Mouse (Mus musculus) heart, embryonic 14.5 days (tissue): ENCODE results near the gene Tmem135. TPM values are rescaled to one million over a fixed set of nuclear protein-coding genes. Genes with fewer than 3 reads are reported as not detected.
A peak's percentile ranks its signal among the peaks of the same experiment; 100 is the strongest.

Experiments
- ATAC-seq: fragments of 200-750 bp; cut with Nextera tagmentation; 2 replicates; pipeline ENCODE4 v1.8.0; 2017; ENCODE audit warnings: low read depth, moderate TSS enrichment; ENCODE audit not compliant: insufficient number of reproducible peaks, insufficient read depth, low FRiP score
- H3K27ac ChIP-seq, 2 experiments: fragments of 200-500 bp in 1 of 2; fragments of 300-500 bp in 1 of 2; sonication (generic) in 1 of 2; replicated peaks in 1 of 2; 2 replicates each; pipeline ENCODE4 v1.5.1; 2012 to 2014; ENCODE audit warnings: low read depth in 2 of 2, low read length in 2 of 2, control low read depth in 1 of 2, mild to moderate bottlenecking in 1 of 2, mixed read lengths in 1 of 2; ENCODE audit not compliant: control insufficient read depth in 1 of 2, insufficient read depth in 1 of 2
- H3K27me3 ChIP-seq: fragments of 300-500 bp; sonication (generic); 2 replicates; pipeline ENCODE4 v1.6.1; 2014; ENCODE audit warnings: mild to moderate bottlenecking, low read length, control low read depth; ENCODE audit not compliant: control insufficient read depth, insufficient read depth
- H3K36me3 ChIP-seq: fragments of 300-500 bp; sonication (generic); 2 replicates; pipeline ENCODE4 v1.6.1; 2014; ENCODE audit warnings: mild to moderate bottlenecking, control low read depth, low read length, mixed read lengths; ENCODE audit not compliant: control insufficient read depth, insufficient read depth
- H3K4me1 ChIP-seq, 2 experiments: fragments of 200-500 bp in 1 of 2; fragments of 300-500 bp in 1 of 2; sonication (generic) in 1 of 2; 2 replicates each; pipeline ENCODE4 v1.6.1; 2012 to 2014; ENCODE audit warnings: low read length in 2 of 2, control low read depth in 1 of 2, mixed read lengths in 1 of 2; ENCODE audit not compliant: control insufficient read depth in 2 of 2, insufficient read depth in 2 of 2
- H3K4me2 ChIP-seq: fragments of 300-500 bp; sonication (generic); 2 replicates; pipeline ENCODE4 v1.6.1; 2014; ENCODE audit warnings: mild to moderate bottlenecking, low read length
- H3K4me3 ChIP-seq, 2 experiments: fragments of 200-500 bp in 1 of 2; fragments of 300-500 bp in 1 of 2; sonication (generic) in 1 of 2; 2 replicates each; pipeline ENCODE4 v1.5.1; 2012 to 2014; ENCODE audit warnings: low read length in 2 of 2, mild to moderate bottlenecking in 2 of 2, control low read depth in 1 of 2, low read depth in 1 of 2, moderate library complexity in 1 of 2; ENCODE audit not compliant: control insufficient read depth in 1 of 2, insufficient read depth in 1 of 2
- H3K9ac ChIP-seq: fragments of 300-500 bp; sonication (generic); 2 replicates; pipeline ENCODE4 v1.6.1; 2014; ENCODE audit warnings: mild to moderate bottlenecking, low read length
- H3K9me3 ChIP-seq: fragments of 300-500 bp; sonication (generic); 2 replicates; pipeline ENCODE4 v1.6.1; 2016; ENCODE audit warnings: low read length, control low read depth; ENCODE audit not compliant: control insufficient read depth
- whole genome bisulfite sequencing: fragments of 180-500 bp; shearing (Covaris S2); extraction: QIAGEN DNeasy Blood & Tissue Kit; methylation state at CpG from one replicate; pipeline ENCODE4 v1.1.7; 2014; 5-methylcytosine and 5-hydroxymethylcytosine counted together
- polyA plus RNA-seq: library from polyadenylated mRNA; unstranded; fragments of >200 nt; fragmentation: Nextera tagmentation; extraction: Ambion mirVana; gene quantifications from 2 replicates; pipeline ENCODE4 v1.2.1, GENCODE M21; 2014

Tmem135 gene
- polyA plus RNA-seq, 1 experiment from 2014 or later: 28.4 TPM

DNA sequence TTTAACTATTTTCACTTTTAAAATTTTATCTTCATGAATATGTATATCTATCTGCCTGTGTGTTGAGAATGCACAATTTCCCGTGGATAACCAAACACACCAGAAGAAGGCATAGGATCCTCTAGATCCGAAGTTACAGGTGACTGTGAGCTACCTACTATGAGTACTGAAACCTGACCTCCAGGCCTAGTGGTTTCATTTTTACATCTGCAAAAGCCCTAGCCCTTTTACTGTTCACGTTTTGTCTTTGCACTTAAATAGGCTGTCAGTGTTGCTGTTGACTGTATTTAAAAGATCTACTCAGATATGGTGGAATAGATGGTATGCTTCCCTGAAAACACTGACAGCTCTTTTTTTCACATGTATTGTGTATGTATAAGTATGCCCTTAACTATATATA is 197.9 kb downstream of the Tmem135 start:
- Histone ChIP-seq H3K9ac (no peak overlapping the region), H3K27ac (no peak overlapping the region), H3K36me3 (no peaks in the 10 kb centered on the region), H3K4me1 (peaks cover 0 to 2% of the 10 kb centered on the region in 2 experiments; a peak in 2 of 4 replicates), H3K4me3 (no peak overlapping the region), H3K4me2 (no peak overlapping the region), H3K9me3 (no peaks in the 10 kb centered on the region), H3K27me3 (no peaks in the 10 kb centered on the region)
- 85% methylated on average over 3 of the region's 3 CpGs for WGBS
- no peak for ATAC-seq

DNA sequence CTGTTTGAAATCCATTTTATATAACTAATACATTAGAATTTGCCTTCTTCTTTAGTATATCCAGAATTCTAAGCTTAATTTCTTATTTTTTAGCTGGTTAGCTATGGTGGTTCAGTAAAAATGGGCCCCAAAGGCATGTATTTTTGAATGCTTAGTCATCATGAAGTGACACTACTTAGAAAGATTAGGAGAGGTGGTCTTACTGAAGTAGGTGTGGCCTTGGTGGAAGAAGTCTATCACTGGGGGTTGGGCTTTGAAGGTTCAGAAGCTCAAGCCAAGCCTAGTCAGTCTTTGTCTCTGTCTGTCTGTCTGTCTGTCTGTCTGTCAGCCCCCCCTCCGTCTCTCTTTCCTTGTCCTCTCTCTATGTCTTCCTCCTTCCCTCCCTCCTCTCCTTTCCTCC is 198.6 kb downstream of the Tmem135 start:
- Histone ChIP-seq H3K9ac (no peak overlapping the region), H3K4me2 (no peak overlapping the region), H3K27ac (no peak overlapping the region), H3K4me1 (peaks cover 0 to 1% of the 10 kb centered on the region in 2 experiments; a peak in 2 of 4 replicates), H3K4me3 (no peak overlapping the region), H3K27me3 (no peaks in the 10 kb centered on the region), H3K36me3 (no peaks in the 10 kb centered on the region), H3K9me3 (no peaks in the 10 kb centered on the region)
- ATAC-seq: no peak
- 71% methylated on average over 1 of the region's 1 CpGs for WGBS

DNA sequence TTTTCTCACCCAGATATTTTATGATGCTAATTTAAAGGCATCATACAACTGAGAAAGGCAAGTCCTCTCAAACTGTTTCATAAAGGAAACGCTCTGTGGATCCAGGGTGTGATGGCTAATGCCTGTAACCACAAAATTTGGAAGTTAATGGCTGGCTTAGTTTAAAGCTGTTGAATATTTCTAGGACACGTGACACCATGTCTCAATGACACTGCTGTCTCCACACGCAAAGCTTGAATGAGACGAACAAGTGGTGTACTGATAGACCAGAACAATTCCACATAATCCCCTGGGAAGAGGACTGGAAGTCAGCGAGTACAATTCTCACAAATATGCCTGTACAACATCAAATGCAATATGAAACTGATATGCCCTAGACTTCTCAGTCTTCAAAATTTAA is 200.9 kb downstream of the Tmem135 start:
- Histone ChIP-seq H3K27ac (no peak overlapping the region), H3K36me3 (no peaks in the 10 kb centered on the region), H3K9me3 (no peaks in the 10 kb centered on the region), H3K4me1 (no peaks in the 10 kb centered on the region), H3K27me3 (no peaks in the 10 kb centered on the region), H3K4me2 (no peak overlapping the region), H3K4me3 (no peak overlapping the region), H3K9ac (no peak overlapping the region)
- no peak for ATAC-seq
- 45% methylated on average over 5 of the region's 5 CpGs for WGBS

DNA sequence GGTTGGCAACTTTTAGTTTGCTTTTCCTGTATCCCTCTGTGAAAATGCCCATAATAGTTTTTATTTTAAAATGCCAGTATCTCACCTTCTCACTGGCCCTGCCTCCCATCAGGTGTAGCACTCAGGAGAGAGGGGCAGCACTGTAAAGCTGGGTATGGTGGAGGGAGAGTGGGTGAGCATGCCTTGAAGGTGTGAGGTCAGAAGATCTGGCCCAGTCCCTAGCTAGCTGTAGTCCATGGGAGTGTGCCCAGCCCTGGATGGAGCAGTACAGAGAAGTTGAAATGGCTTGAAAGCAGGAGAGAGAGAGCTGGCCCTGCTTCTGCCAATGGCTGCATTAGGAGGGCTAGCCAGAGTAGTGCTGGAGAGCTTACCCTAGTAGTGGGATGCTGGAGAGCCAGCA is 202.1 kb downstream of the Tmem135 start:
- no peaks in the 10 kb centered on the region for H3K27me3 ChIP-seq

DNA sequence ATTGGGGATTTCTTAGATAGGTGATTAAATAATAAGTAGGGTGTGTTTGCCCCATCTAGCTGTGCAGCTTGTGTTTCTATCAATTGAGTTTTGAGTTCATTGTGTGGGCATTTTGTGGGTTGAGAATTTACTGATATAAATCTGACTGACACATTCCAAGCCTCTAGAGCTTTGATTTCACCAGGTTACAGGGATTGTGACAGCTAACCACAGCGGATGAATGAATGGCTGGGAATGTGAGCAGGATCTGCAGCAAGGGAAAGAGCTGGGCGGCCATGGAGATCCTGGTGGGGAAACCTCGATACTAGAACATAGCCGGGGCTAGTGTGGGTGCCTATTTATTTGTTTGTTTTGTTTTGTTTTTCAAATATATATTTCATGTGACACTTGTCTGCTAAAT is 205.5 kb downstream of the Tmem135 start:
- WGBS: 89% methylated on average over 4 of the region's 4 CpGs
- H3K4me3 ChIP-seq: no peak overlapping the region
- no peak overlapping the region for H3K9ac ChIP-seq
- no peak overlapping the region for H3K4me2 ChIP-seq
- H3K4me1 ChIP-seq: no peaks in the 10 kb centered on the region
- no peaks in the 10 kb centered on the region for H3K36me3 ChIP-seq
- ATAC-seq: no peak
- no peaks in the 10 kb centered on the region for H3K27me3 ChIP-seq
- no peak overlapping the region for H3K27ac ChIP-seq
- no peaks in the 10 kb centered on the region for H3K9me3 ChIP-seq

More for the DNA sequence above, 202.1 kb downstream of the Tmem135 start:
- no peak overlapping the region for H3K9ac ChIP-seq
- no peak overlapping the region for H3K27ac ChIP-seq
- no peak overlapping the region for H3K4me3 ChIP-seq
- no peaks in the 10 kb centered on the region for H3K4me1 ChIP-seq
- H3K36me3 ChIP-seq: no peaks in the 10 kb centered on the region
- H3K9me3 ChIP-seq: no peaks in the 10 kb centered on the region
- 0 out of 2 replicates have a peak, but pooled peaks have one; percentile 31 for ATAC-seq
- no peak overlapping the region for H3K4me2 ChIP-seq

DNA sequence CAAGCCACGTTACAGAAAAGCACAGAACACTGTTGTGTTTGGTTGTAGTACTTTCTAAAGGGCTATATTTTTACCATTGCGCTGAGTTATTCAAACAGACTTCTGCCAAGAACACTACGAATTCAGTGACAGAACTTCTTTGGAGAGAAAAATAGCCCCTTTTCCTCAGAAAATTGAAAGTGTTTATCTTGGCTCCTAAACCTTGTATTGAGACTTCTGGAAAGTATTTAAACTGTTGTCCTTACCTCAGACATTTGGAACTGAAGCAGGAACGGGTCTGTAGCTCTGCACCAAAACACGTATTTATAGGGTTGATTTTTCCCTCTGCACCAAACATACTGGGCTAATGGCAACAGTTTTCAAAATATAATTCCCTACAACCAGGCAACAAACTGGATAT is 210.6 kb downstream of the Tmem135 start:
- Histone ChIP-seq H3K9me3 (no peaks in the 10 kb centered on the region), H3K9ac (no peak overlapping the region), H3K36me3 (no peaks in the 10 kb centered on the region), H3K4me2 (no peak overlapping the region), H3K27ac (no peak overlapping the region), H3K4me3 (no peak overlapping the region), H3K27me3 (no peaks in the 10 kb centered on the region), H3K4me1 (no peaks in the 10 kb centered on the region; a peak in 1 of 4 replicates)
- no peak for ATAC-seq
- WGBS: 60% methylated on average over 5 of the region's 5 CpGs

DNA sequence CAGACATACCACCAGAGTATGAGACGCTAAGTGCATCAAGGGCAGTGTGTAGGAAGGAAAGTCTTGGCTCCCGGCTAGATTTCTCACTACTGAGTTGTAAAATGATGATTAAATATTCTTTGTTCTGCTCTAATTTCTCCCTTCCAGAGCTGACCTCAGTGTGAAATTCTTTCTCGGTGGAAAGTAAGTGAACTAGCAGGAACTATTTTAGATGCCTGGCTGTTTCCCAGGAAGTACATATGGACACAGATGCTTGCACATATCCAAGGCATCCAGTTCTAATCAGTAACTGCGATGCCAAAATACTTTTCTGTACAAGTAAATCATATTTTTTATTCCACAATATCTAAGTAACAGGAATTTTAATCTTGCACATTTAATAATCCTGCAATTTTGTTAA is 220.1 kb downstream of the Tmem135 start:
- no peak overlapping the region for H3K4me3 ChIP-seq
- H3K9me3 ChIP-seq: no peaks in the 10 kb centered on the region
- no peak overlapping the region for H3K9ac ChIP-seq
- peak overlapping the region; percentile 14 to 35; a peak in 1 of 4 replicates for H3K27ac ChIP-seq
- 50% methylated on average over 4 of the region's 4 CpGs for WGBS
- ATAC-seq: no peak
- no peaks in the 10 kb centered on the region for H3K36me3 ChIP-seq
- H3K27me3 ChIP-seq: no peaks in the 10 kb centered on the region
- no peak overlapping the region for H3K4me2 ChIP-seq
- peaks cover 0 to 12% of the 10 kb centered on the region in 2 experiments; a peak in 2 of 4 replicates for H3K4me1 ChIP-seq

DNA sequence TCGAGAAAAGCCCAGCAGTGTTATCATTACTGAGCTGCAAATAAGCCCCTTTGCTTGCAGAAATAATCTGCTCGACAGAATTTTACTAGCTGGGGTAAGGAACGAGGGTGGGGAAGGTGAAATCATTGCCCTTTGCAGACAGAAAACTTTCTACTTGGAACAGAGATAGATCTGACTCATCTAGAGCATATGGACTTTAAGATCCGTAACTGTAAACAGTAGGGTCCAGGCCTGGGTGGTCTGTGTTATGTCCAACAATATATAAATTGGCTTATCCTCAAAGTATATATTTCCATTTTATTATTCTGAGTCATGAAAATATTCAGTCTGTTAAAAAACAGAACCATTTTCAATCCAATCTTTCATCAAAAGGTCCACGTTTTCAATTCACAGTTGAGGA is 221.1 kb downstream of the Tmem135 start:
- H3K27ac ChIP-seq: no peak overlapping the region
- H3K9me3 ChIP-seq: no peaks in the 10 kb centered on the region
- no peaks in the 10 kb centered on the region for H3K27me3 ChIP-seq
- H3K4me1 ChIP-seq: peaks cover 0 to 12% of the 10 kb centered on the region in 2 experiments; a peak in 2 of 4 replicates
- ATAC-seq: no peak
- 61% methylated on average over 5 of the region's 5 CpGs for WGBS
- H3K9ac ChIP-seq: no peak overlapping the region
- H3K36me3 ChIP-seq: no peaks in the 10 kb centered on the region
- H3K4me3 ChIP-seq: no peak overlapping the region
- no peak overlapping the region for H3K4me2 ChIP-seq
